Mouse (Mus musculus): Measurements from ENCODE around the gene 5730507C01Rik. TPM values are rescaled to one million over a fixed set of nuclear protein-coding genes. Genes with fewer than 3 reads are reported as not detected.
"Not testable (repeated sequence)": the region's sequence is repeated elsewhere in the genome, so short reads cannot be mapped to it uniquely, and the experiment has no call there.

5730507C01Rik gene
- polyA plus RNA-seq (2014; fragmentation: Nextera tagmentation; extraction: Ambion mirVana) = 1.4 and 2.2 TPM in 2 replicates

DNA sequence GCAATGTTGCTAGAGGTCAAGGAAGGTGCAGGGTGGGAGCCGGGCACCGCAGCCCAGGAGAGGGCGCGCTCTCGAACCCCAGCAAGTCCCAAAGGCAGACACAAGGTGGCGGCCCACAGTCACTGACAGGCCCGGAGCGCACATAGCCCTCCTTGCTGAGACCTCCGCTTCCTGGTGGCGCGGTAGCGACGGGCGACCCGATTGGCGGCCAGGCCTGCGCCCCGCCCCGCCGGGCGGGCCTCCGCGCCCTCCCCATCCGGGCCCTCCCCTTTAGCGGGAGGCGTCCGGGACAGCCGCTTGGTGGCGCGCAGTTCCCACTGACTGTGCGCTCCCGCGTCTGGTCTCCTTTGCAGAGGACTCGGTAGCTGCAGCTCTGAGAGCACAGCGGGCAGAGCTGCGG is at the start of gene 5730507C01Rik:
TSS of gene 5730507C01Rik (plus strand) at position 340 of the 400 bp plus-strand sequence.
- Histone ChIP-seq H3K4me1 (ENCODE audit: control insufficient read depth, insufficient read depth, low read length) (no peaks in the 10 kb centered on the region), H3K4me2 (ENCODE audit: low read depth, low read length) (peak within 1 kb of the TSS; percentile 47), H3K9ac (ENCODE audit: low read depth, low read length) (peak within 1 kb of the TSS; percentile 57), H3K36me3 (ENCODE audit: control insufficient read depth, insufficient read depth, low read length) (no peaks in the 10 kb centered on the region), H3K27ac (replicated peaks; ENCODE audit: low read depth, low read length) (no peak within 1 kb of the TSS), H3K27me3 (replicated peaks; ENCODE audit: control insufficient read depth, insufficient read depth, low read length) (no peaks in the 10 kb centered on the region), H3K4me3 (ENCODE audit: low read depth, low read length) (peak within 1 kb of the TSS; percentile 46), H3K9me3 (ENCODE audit: control insufficient read depth, low read length) (0 out of 2 replicates have a peak, but pooled peaks cover 4% of the 10 kb centered on the region)
- DNase-seq (ENCODE audit: low spot score) (peak; percentile 62), ATAC-seq (ENCODE audit: low read depth) (peak; percentile 62)
- 4% methylated on average over 15 of the region's 36 CpGs for WGBS

DNA sequence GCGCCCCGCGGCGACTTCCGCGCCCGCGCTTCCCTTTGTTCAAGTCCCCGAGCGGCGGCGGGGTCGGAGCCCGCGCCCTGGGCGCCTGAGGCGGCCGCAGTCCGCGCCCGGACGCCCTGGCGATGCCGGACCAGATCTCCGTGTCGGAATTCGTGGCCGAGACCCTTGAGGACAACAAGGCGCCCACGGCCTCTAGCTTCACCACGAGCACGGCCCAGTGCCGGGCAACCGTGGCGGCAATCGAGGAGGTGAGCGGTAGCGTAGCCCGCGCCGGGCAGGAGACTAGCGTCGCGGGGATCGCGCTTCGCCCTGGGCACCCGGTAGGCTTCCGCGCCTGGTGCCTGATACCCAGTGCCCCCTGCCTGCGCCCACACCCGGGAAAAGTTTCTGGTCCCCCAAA is 306 bp downstream of the 5730507C01Rik start:
- H3K36me3 ChIP-seq (ENCODE audit: control insufficient read depth, insufficient read depth, low read length); H3K4me1 ChIP-seq (ENCODE audit: control insufficient read depth, insufficient read depth, low read length); DNase-seq (ENCODE audit: low spot score); ATAC-seq (ENCODE audit: low read depth); H3K9me3 ChIP-seq (ENCODE audit: control insufficient read depth, low read length); H3K27me3 ChIP-seq (replicated peaks; ENCODE audit: control insufficient read depth, insufficient read depth, low read length); H3K27ac ChIP-seq (replicated peaks; ENCODE audit: low read depth, low read length): not testable (repeated sequence)
- Histone ChIP-seq H3K4me3 (ENCODE audit: low read depth, low read length) (peak overlapping the region; percentile 46), H3K4me2 (ENCODE audit: low read depth, low read length) (peak overlapping the region; percentile 47), H3K9ac (ENCODE audit: low read depth, low read length) (peak overlapping the region; percentile 57)
- 2% methylated on average over 7 of the region's 52 CpGs for WGBS

DNA sequence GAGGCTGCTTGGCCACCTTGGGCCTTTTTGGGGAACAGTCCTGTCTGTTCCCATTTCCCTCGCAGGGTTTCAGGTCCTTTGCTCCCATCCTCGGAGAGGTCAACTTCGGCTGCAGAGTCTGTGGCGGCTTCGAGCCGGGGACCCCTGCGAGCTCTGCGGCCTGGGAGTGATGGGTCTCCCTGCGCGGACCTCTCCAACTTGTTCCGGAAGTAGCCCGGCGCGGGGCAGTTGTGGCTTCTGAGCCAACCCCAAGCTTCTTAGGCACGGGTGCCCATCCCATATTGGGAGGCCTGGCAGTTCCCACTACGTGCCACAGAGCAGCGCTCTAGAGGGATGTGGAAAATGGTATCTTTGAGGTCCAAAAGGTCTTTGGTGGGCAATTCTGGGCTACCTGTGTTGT is 767 bp downstream of the 5730507C01Rik start:
- H3K27ac ChIP-seq (replicated peaks; ENCODE audit: low read depth, low read length); H3K36me3 ChIP-seq (ENCODE audit: control insufficient read depth, insufficient read depth, low read length); H3K9ac ChIP-seq (ENCODE audit: low read depth, low read length); H3K27me3 ChIP-seq (replicated peaks; ENCODE audit: control insufficient read depth, insufficient read depth, low read length); DNase-seq (ENCODE audit: low spot score); ATAC-seq (ENCODE audit: low read depth); H3K9me3 ChIP-seq (ENCODE audit: control insufficient read depth, low read length); H3K4me1 ChIP-seq (ENCODE audit: control insufficient read depth, insufficient read depth, low read length): not testable (repeated sequence)
- Histone ChIP-seq H3K4me2 (ENCODE audit: low read depth, low read length) (peak overlapping the region; percentile 47), H3K4me3 (ENCODE audit: low read depth, low read length) (peak overlapping the region; percentile 46)
- WGBS = 21% methylated on average over 16 of the region's 17 CpGs
